Mouse (Mus musculus): ENCODE measurements around the gene Mag. TPM values are rescaled to one million over a fixed set of nuclear protein-coding genes. Genes with fewer than 3 reads are reported as not detected.

The Mag gene
- polyA plus RNA-seq, 1 experiment from 2014 or later: 0.08 TPM

DNA sequence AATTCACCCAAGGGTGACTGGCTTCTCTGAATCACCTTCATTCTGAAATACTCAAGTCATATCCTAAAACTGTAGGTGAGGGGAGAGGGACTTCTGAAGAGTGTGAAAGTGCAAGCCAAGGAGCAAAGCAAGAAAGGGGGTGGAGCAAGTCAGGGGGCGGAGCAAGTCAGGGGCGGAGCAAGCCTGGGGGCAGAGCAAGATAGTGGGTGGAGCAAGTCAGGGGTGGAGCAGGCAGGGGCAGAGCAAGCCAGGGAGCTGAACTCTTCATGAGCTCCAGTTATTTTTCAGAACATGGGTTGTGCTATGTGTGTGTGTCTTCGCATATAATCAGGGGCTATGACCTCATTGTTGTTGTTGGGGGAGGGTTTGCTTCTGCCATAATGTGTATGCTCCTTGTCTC, 5.5 kb upstream of the Mag start:
- Histone ChIP-seq H3K9ac (ENCODE audit: low read depth, low read length) (no peak overlapping the region), H3K4me1 (replicated peaks; ENCODE audit: control insufficient read depth, insufficient read depth, low read length) (no peaks in the 10 kb centered on the region), H3K36me3 (ENCODE audit: control insufficient read depth, insufficient read depth, low read length) (no peaks in the 10 kb centered on the region), H3K9me3 (ENCODE audit: control insufficient read depth, low read length) (no peaks in the 10 kb centered on the region), H3K27me3 (replicated peaks; ENCODE audit: control insufficient read depth, insufficient read depth, low read length) (no peaks in the 10 kb centered on the region), H3K4me3 (ENCODE audit: low read depth, low read length) (no peak overlapping the region), H3K27ac (ENCODE audit: low read depth, low read length) (no peak overlapping the region), H3K4me2 (no peak overlapping the region)
- ATAC-seq (replicated peaks; ENCODE audit: low FRiP score): peak; percentile 61
- 46% methylated on average over 3 of the region's 3 CpGs for WGBS
- no peak for DNase-seq (ENCODE audit: low spot score)

DNA sequence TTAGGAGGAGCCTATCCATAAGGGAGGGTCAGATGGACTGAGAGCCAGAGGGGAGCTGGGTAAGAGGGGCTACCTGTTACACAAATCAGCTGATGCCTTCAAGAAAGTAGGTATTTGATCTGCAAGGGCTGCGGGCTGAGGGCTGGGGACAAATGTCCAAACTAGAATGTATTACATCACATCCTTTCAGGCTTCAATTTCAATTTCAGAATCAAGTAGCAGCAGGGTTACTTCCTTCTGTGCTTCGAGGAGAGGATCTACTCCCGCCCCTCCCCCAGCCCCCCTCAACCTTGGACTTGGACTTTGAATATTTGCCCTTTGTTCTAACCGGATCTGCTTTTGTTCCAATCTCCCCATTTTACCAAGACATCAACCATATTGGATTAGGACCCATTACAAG, 2.5 kb upstream of the Mag start:
- DNase-seq (ENCODE audit: low spot score) (no peak), ATAC-seq (replicated peaks; ENCODE audit: low FRiP score) (no peak)
- Histone ChIP-seq H3K9ac (ENCODE audit: low read depth, low read length) (no peak overlapping the region), H3K27me3 (replicated peaks; ENCODE audit: control insufficient read depth, insufficient read depth, low read length) (no peaks in the 10 kb centered on the region), H3K4me2 (no peak overlapping the region), H3K9me3 (ENCODE audit: control insufficient read depth, low read length) (no peaks in the 10 kb centered on the region), H3K4me1 (replicated peaks; ENCODE audit: control insufficient read depth, insufficient read depth, low read length) (no peaks in the 10 kb centered on the region), H3K27ac (ENCODE audit: low read depth, low read length) (no peak overlapping the region), H3K4me3 (ENCODE audit: low read depth, low read length) (no peak overlapping the region), H3K36me3 (ENCODE audit: control insufficient read depth, insufficient read depth, low read length) (no peaks in the 10 kb centered on the region)
- 41% methylated on average over 4 of the region's 4 CpGs for whole genome bisulfite sequencing

DNA sequence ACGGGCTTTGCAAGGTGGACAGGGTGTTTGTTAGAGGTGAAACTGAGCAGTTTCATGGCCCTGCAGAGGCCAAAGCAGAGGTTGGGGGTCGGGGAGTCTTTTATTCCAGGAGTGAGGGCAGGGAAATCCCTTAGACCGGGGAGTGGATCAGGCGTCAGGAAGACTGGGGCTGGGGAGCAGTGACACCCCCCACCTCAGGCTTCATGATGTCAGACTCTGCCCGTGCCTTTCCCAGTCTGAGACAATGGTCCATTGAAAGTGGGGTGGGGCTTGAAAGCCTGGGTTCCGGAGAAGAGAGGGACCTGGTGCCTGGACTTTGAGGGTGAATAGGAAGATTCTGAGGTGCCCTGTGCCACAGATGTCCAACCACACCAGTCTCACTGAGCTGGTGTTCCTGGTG, 2.0 kb upstream of the Mag start:
- Histone ChIP-seq H3K9me3 (ENCODE audit: control insufficient read depth, low read length) (no peaks in the 10 kb centered on the region), H3K27ac (ENCODE audit: low read depth, low read length) (no peak overlapping the region), H3K36me3 (ENCODE audit: control insufficient read depth, insufficient read depth, low read length) (no peaks in the 10 kb centered on the region), H3K4me3 (ENCODE audit: low read depth, low read length) (no peak overlapping the region), H3K4me2 (no peak overlapping the region), H3K9ac (ENCODE audit: low read depth, low read length) (no peak overlapping the region), H3K4me1 (replicated peaks; ENCODE audit: control insufficient read depth, insufficient read depth, low read length) (no peaks in the 10 kb centered on the region), H3K27me3 (replicated peaks; ENCODE audit: control insufficient read depth, insufficient read depth, low read length) (no peaks in the 10 kb centered on the region)
- 38% methylated on average over 6 of the region's 6 CpGs for WGBS
- DNase-seq (ENCODE audit: low spot score) (no peak), ATAC-seq (replicated peaks; ENCODE audit: low FRiP score) (no peak)

DNA sequence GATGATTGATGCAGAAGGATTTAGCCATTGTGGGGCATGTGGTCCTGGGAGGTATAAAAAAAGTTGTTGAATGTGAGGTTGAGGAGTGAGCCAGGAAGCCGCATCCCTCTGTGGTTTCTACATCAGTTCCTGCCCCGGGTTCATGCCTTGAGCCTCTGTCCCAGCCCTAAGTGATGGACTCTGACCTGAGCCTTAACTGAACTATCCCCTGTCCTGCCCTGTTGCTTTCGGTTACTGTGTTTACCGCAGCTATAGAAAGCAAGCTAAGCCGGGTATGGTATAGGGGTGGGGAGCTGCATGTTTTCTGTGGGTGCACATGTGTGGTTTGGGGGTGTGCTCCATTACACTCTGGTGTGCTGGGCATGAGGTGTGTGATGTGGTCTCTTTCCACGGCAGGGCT, 4.9 kb downstream of the Mag start:
- Histone ChIP-seq H3K4me2 (no peak overlapping the region), H3K4me1 (replicated peaks; ENCODE audit: control insufficient read depth, insufficient read depth, low read length) (peaks cover 3% of the 10 kb centered on the region; the same call in 1 of the 2 replicates), H3K27ac (ENCODE audit: low read depth, low read length) (no peak overlapping the region), H3K9me3 (ENCODE audit: control insufficient read depth, low read length) (no peaks in the 10 kb centered on the region), H3K36me3 (ENCODE audit: control insufficient read depth, insufficient read depth, low read length) (no peaks in the 10 kb centered on the region), H3K9ac (ENCODE audit: low read depth, low read length) (no peak overlapping the region), H3K27me3 (replicated peaks; ENCODE audit: control insufficient read depth, insufficient read depth, low read length) (peaks cover 4% of the 10 kb centered on the region; the same call in 1 of the 2 replicates), H3K4me3 (ENCODE audit: low read depth, low read length) (no peak overlapping the region)
- WGBS: 56% methylated on average over 6 of the region's 6 CpGs
- no peak for DNase-seq (ENCODE audit: low spot score)
- ATAC-seq (replicated peaks; ENCODE audit: low FRiP score): peak; percentile 27; the same call in 1 of the 2 replicates

DNA sequence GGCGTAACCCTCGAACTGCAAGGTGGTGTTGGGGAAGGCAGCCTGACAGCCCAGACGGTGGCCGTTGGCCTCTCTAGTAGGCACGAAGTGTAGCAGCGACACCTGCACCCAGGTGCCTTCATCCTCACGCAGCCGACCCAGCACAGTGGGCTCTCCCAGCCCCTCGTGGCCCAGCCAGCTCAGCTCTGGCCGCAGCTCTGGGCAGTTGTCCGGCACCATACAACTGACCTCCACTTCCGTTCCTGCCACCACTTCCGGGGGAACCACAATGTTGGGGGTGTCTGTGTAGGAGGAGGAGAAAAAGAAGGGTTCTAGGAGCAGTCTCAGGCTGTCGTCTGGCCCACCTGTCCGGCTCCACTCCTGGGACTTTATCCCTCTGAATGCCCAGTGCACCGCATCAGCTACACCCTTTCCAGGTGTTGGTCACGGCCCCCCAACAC, 5.7 kb downstream of the Mag start:
- Histone ChIP-seq H3K27me3 (replicated peaks; ENCODE audit: control insufficient read depth, insufficient read depth, low read length) (peaks cover 4% of the 10 kb centered on the region; the same call in 1 of the 2 replicates), H3K4me2 (peak overlapping the region; percentile 56), H3K4me3 (ENCODE audit: low read depth, low read length) (peak overlapping the region; percentile 24; the same call in 1 of the 2 replicates), H3K36me3 (ENCODE audit: control insufficient read depth, insufficient read depth, low read length) (no peaks in the 10 kb centered on the region), H3K9ac (ENCODE audit: low read depth, low read length) (no peak overlapping the region), H3K27ac (ENCODE audit: low read depth, low read length) (no peak overlapping the region), H3K4me1 (replicated peaks; ENCODE audit: control insufficient read depth, insufficient read depth, low read length) (peaks cover 3% of the 10 kb centered on the region; the same call in 1 of the 2 replicates), H3K9me3 (ENCODE audit: control insufficient read depth, low read length) (no peaks in the 10 kb centered on the region)
- 20% methylated on average over 17 of the region's 17 CpGs for WGBS
- ATAC-seq (replicated peaks; ENCODE audit: low FRiP score): peak; percentile 38; the same call in 1 of the 2 replicates
- no peak for DNase-seq (ENCODE audit: low spot score)

DNA sequence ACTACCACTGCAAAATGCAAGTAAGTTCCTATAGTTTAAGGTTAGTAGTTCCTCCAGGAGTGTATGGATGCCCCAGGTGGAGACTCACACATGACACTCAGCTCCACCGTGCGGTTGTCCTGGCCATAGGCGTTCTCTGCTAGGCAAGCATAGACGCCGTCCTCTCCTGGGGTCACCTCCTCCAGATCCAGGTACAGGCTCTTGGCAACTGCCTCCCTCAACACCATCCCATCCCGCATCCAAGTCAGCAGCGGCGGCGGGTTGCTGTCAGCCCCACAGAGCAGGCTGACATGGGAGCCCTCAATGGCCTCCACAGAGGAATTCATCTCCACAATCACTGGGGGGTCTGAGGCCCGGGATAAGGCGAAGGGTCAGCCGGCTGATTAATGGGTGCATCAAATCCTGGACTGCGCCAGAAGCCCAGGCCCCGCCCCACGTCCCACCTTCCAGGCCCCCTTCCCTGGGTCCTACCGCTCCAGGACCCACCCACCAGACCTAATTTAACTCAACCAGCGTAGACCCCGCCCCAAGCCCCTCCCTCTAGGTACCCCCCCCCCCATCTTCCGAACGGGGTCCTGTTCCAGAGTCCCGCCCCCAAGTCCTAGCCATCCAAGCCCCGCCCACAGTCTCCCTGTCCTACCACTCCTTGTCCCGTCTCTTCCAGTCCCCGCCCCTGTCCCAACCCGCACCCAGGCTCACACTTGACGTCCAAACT, 6.2 kb downstream of the Mag start:
- peak; percentile 48; the same call in 1 of the 2 replicates for ATAC-seq (replicated peaks; ENCODE audit: low FRiP score)
- 5% methylated on average over 24 of the region's 26 CpGs for WGBS
- Histone ChIP-seq H3K4me2 (peak overlapping the region; percentile 56), H3K27me3 (replicated peaks; ENCODE audit: control insufficient read depth, insufficient read depth, low read length) (peaks cover 4% of the 10 kb centered on the region; the same call in 1 of the 2 replicates), H3K9me3 (ENCODE audit: control insufficient read depth, low read length) (no peaks in the 10 kb centered on the region), H3K9ac (ENCODE audit: low read depth, low read length) (no peak overlapping the region), H3K27ac (ENCODE audit: low read depth, low read length) (no peak overlapping the region), H3K36me3 (ENCODE audit: control insufficient read depth, insufficient read depth, low read length) (no peaks in the 10 kb centered on the region), H3K4me1 (replicated peaks; ENCODE audit: control insufficient read depth, insufficient read depth, low read length) (peaks cover 3% of the 10 kb centered on the region; the same call in 1 of the 2 replicates), H3K4me3 (ENCODE audit: low read depth, low read length) (peak overlapping the region; percentile 24)
- peak; percentile 39 for DNase-seq (ENCODE audit: low spot score)

DNA sequence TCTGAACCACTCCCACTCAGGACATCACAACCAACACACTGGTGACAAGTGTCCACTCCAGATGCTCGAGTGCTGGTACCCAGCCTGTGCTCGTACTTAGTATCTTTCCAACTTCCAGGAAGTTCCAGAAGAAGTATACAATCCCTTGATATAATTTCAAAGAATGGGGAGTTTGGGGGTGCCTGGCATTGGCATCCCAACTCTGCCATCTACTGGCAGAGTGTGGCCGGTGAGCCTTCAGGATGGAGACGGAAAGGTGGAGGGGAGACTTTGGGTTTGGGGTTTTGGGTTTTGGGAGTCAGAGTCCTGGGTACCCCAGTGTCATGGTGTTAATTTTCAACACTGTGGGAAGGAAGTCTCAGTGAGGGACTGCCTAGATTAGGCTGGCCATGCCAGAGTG, 10.6 kb downstream of the Mag start:
- no peak for ATAC-seq (replicated peaks; ENCODE audit: low FRiP score)
- peaks cover 3% of the 10 kb centered on the region; the same call in 1 of the 2 replicates for H3K4me1 ChIP-seq (replicated peaks; ENCODE audit: control insufficient read depth, insufficient read depth, low read length)
- H3K4me3 ChIP-seq (ENCODE audit: low read depth, low read length): no peak overlapping the region
- WGBS: 37% methylated on average over 4 of the region's 4 CpGs
- H3K9me3 ChIP-seq (ENCODE audit: control insufficient read depth, low read length): no peaks in the 10 kb centered on the region
- DNase-seq (ENCODE audit: low spot score): no peak
- no peak overlapping the region for H3K9ac ChIP-seq (ENCODE audit: low read depth, low read length)
- no peak overlapping the region for H3K4me2 ChIP-seq
- H3K27ac ChIP-seq (ENCODE audit: low read depth, low read length): no peak overlapping the region
- H3K27me3 ChIP-seq (replicated peaks; ENCODE audit: control insufficient read depth, insufficient read depth, low read length): peaks cover 4% of the 10 kb centered on the region; the same call in 1 of the 2 replicates
- H3K36me3 ChIP-seq (ENCODE audit: control insufficient read depth, insufficient read depth, low read length): no peaks in the 10 kb centered on the region

DNA sequence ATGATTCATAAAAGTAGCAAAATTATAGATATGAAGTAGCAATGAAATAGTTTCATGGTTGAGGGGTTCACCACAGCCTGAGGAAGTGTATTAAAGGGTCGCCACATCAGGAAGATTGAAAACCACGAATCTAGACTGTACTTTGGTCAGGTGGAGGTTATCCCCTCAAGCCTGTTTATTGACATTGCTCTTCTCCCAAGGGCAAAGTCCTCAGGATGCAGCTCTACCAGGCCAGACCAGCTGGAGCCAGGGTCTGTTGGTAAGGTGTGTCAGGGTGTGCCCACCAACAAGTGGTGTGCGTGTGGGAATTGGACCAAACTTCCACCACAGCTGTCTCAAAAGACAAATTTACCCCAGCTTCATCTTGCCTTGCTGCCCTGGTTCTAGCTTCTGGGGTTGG, 19.5 kb downstream of the Mag start:
- Histone ChIP-seq H3K27ac (ENCODE audit: low read depth, low read length) (no peak overlapping the region), H3K4me2 (no peak overlapping the region), H3K9ac (ENCODE audit: low read depth, low read length) (no peak overlapping the region), H3K27me3 (replicated peaks; ENCODE audit: control insufficient read depth, insufficient read depth, low read length) (no peaks in the 10 kb centered on the region), H3K9me3 (ENCODE audit: control insufficient read depth, low read length) (no peaks in the 10 kb centered on the region), H3K36me3 (ENCODE audit: control insufficient read depth, insufficient read depth, low read length) (no peaks in the 10 kb centered on the region), H3K4me1 (replicated peaks; ENCODE audit: control insufficient read depth, insufficient read depth, low read length) (no peaks in the 10 kb centered on the region), H3K4me3 (ENCODE audit: low read depth, low read length) (no peak overlapping the region)
- DNase-seq (ENCODE audit: low spot score): no peak
- WGBS: 72% methylated on average over 3 of the region's 3 CpGs
- no peak for ATAC-seq (replicated peaks; ENCODE audit: low FRiP score)

DNA sequence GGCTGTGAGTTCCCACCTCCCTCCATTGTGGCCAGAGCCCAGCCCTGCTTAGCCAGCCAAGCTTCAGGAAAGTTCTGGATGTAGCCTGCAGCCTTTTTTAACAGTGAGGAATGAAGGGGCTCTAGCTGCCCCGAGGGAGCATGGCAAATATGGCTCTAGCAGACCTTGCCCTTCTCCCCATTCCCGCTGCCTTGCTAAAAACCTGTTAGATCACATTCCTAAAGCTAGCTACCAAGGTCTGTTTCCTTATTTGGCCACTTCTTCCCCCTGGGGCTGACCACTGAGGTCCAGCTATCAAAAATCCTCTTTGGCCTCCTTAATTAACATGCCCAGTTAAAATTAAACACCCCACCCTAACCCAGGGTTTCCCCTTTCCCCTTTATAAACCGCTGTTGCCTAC, 22.2 kb downstream of the Mag start:
- H3K9ac ChIP-seq (ENCODE audit: low read depth, low read length): no peak overlapping the region
- no peak overlapping the region for H3K4me2 ChIP-seq
- no peak for DNase-seq (ENCODE audit: low spot score)
- no peak overlapping the region for H3K27ac ChIP-seq (ENCODE audit: low read depth, low read length)
- no peak for ATAC-seq (replicated peaks; ENCODE audit: low FRiP score)
- no peak overlapping the region for H3K4me3 ChIP-seq (ENCODE audit: low read depth, low read length)
- 55% methylated on average over 3 of the region's 3 CpGs for WGBS
- no peaks in the 10 kb centered on the region for H3K36me3 ChIP-seq (ENCODE audit: control insufficient read depth, insufficient read depth, low read length)
- H3K9me3 ChIP-seq (ENCODE audit: control insufficient read depth, low read length): no peaks in the 10 kb centered on the region
- H3K4me1 ChIP-seq (replicated peaks; ENCODE audit: control insufficient read depth, insufficient read depth, low read length): no peaks in the 10 kb centered on the region
- no peaks in the 10 kb centered on the region for H3K27me3 ChIP-seq (replicated peaks; ENCODE audit: control insufficient read depth, insufficient read depth, low read length)

All from liver, embryonic 11.5 days (tissue).